Mouse (Mus musculus): Measurements from ENCODE around the gene Anapc15. TPM values are rescaled to one million over a fixed set of nuclear protein-coding genes. Genes with fewer than 3 reads are reported as not detected.

Anapc15 gene
- total RNA-seq, 1 experiment, result 123 TPM

- H3K36me3 ChIP-seq (ENCODE audit: control insufficient read depth, insufficient read depth, low read length, poor library complexity, severe bottlenecking), result peaks cover 33% of the 10 kb centered on the region
- H3K9ac ChIP-seq (ENCODE audit: insufficient read depth, low read depth, low read length, poor library complexity, severe bottlenecking), result no peak within 1 kb of the TSS
- no peak within 1 kb of the TSS for H3K27ac ChIP-seq (ENCODE audit: insufficient read depth, low read depth, low read length, poor library complexity, severe bottlenecking)
- no peaks in the 10 kb centered on the region; a peak in 2 of 4 replicates for H3K4me1 ChIP-seq (ENCODE audit: control insufficient read depth in 2 of 2, insufficient read depth in 2 of 2, low read length in 2 of 2, poor library complexity in 1 of 2)
- H3K4me3 ChIP-seq (ENCODE audit: insufficient read depth in 1 of 2, low read depth in 1 of 2, low read length in 2 of 2, poor library complexity in 1 of 2, severe bottlenecking in 1 of 2), result no peak within 1 kb of the TSS
- no peak for TF ChIP-seq ZNF384 (IDR thresholded peaks at IDR 0.05; ENCODE audit: low read depth, low read length)
- TF ChIP-seq MAFK (IDR thresholded peaks at IDR 0.05; ENCODE audit: insufficient read depth, low read depth, low read length), result no peak
- TF ChIP-seq HCFC1 (IDR thresholded peaks at IDR 0.05; ENCODE audit: borderline replicate concordance, insufficient read depth, low read length), result no peak
- no peak for TF ChIP-seq ZC3H11A (IDR thresholded peaks at IDR 0.05; ENCODE audit: borderline replicate concordance, low read depth, low read length)
- no peak for TF ChIP-seq CHD2 (IDR thresholded peaks at IDR 0.05; ENCODE audit: low read depth, low read length)
- DNase-seq (ENCODE audit: low read depth, low spot score), result no peak
- in situ Hi-C loops (cut with MboI; ENCODE audit: low sequenced_read_pairs in 2 of 2, unreplicated experiment in 2 of 2), result no loop called here
- no peaks in the 10 kb centered on the region for H3K9me3 ChIP-seq (ENCODE audit: control insufficient read depth, insufficient read depth, low read depth, low read length)
Observed at GRCm38 (mm10) chr7:101857094-101857493, 6.4 kb upstream of the Anapc15 start, which contains the start of gene Folr2. Folr2 (minus strand) TSS chr7:101857194.

DNA sequence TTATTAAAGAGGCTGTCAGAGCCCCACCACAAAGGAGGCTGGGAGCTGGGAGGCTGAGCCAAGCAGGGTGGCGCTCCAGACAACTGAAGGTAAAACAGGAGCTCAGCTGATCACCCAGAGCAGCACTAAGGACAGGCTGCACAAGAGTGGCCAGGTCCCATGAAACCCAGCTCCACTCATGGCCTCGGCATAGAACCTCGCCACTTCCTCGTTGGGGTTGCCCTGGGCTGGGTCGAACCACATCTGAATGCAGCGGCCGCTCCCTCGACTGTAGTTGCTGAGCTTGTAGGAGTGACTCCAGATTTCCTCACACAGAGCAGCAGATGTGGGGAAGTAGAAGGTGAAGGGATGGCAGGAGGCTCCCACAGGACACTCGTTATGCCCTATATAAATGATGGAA, 5.2 kb upstream of the Anapc15 start:
- Histone ChIP-seq H3K9me3 (ENCODE audit: control insufficient read depth, insufficient read depth, low read depth, low read length) (no peaks in the 10 kb centered on the region), H3K9ac (ENCODE audit: insufficient read depth, low read depth, low read length, poor library complexity, severe bottlenecking) (no peak overlapping the region), H3K4me1 (ENCODE audit: control insufficient read depth in 2 of 2, insufficient read depth in 2 of 2, low read length in 2 of 2, poor library complexity in 1 of 2) (peaks cover 0 to 2% of the 10 kb centered on the region in 2 experiments; a peak in 2 of 4 replicates), H3K36me3 (ENCODE audit: control insufficient read depth, insufficient read depth, low read length, poor library complexity, severe bottlenecking) (peaks cover 38% of the 10 kb centered on the region), H3K27ac (ENCODE audit: insufficient read depth, low read depth, low read length, poor library complexity, severe bottlenecking) (no peak overlapping the region), H3K4me3 (ENCODE audit: insufficient read depth in 1 of 2, low read depth in 1 of 2, low read length in 2 of 2, poor library complexity in 1 of 2, severe bottlenecking in 1 of 2) (no peak overlapping the region)
- no peak for DNase-seq (ENCODE audit: low read depth, low spot score)
- TF ChIP-seq ZC3H11A (IDR thresholded peaks at IDR 0.05; ENCODE audit: borderline replicate concordance, low read depth, low read length) (no peak), CHD2 (IDR thresholded peaks at IDR 0.05; ENCODE audit: low read depth, low read length) (no peak), HCFC1 (IDR thresholded peaks at IDR 0.05; ENCODE audit: borderline replicate concordance, insufficient read depth, low read length) (no peak), ZNF384 (IDR thresholded peaks at IDR 0.05; ENCODE audit: low read depth, low read length) (no peak), MAFK (IDR thresholded peaks at IDR 0.05; ENCODE audit: insufficient read depth, low read depth, low read length) (no peak)
- in situ Hi-C loops (cut with MboI; ENCODE audit: low sequenced_read_pairs in 2 of 2, unreplicated experiment in 2 of 2), result no loop called here

DNA sequence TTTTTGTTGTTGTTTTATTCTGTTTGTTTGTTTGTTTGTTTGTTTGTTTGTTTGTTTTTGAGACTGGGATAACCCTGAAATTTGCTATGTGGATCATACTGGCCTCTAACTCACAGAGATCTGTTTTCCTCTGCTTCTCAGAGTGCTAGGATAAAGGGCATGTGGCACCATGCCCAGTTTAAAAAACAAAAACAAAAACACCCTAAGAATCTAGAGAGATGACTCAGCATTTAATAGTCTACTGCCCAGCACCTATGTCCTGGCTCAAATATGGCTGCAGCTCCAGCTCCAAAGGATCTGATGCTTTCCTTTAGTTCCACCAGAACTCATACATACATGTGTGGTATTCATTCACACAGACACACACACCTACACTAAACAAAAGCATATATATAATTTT, 2.5 kb upstream of the Anapc15 start:
- H3K9me3 ChIP-seq (ENCODE audit: control insufficient read depth, insufficient read depth, low read depth, low read length), result no peaks in the 10 kb centered on the region
- no peak for DNase-seq (ENCODE audit: low read depth, low spot score)
- peaks cover 36% of the 10 kb centered on the region for H3K36me3 ChIP-seq (ENCODE audit: control insufficient read depth, insufficient read depth, low read length, poor library complexity, severe bottlenecking)
- in situ Hi-C loops (cut with MboI; ENCODE audit: low sequenced_read_pairs in 2 of 2, unreplicated experiment in 2 of 2), result no loop called here
- H3K4me3 ChIP-seq (ENCODE audit: insufficient read depth in 1 of 2, low read depth in 1 of 2, low read length in 2 of 2, poor library complexity in 1 of 2, severe bottlenecking in 1 of 2), result no peak overlapping the region
- peaks cover 5 to 9% of the 10 kb centered on the region in 2 experiments; a peak in 3 of 4 replicates for H3K4me1 ChIP-seq (ENCODE audit: control insufficient read depth in 2 of 2, insufficient read depth in 2 of 2, low read length in 2 of 2, poor library complexity in 1 of 2)
- no peak overlapping the region for H3K27ac ChIP-seq (ENCODE audit: insufficient read depth, low read depth, low read length, poor library complexity, severe bottlenecking)
- no peak overlapping the region for H3K9ac ChIP-seq (ENCODE audit: insufficient read depth, low read depth, low read length, poor library complexity, severe bottlenecking)
- TF ChIP-seq ZNF384 (IDR thresholded peaks at IDR 0.05; ENCODE audit: low read depth, low read length), result no peak
- TF ChIP-seq MAFK (IDR thresholded peaks at IDR 0.05; ENCODE audit: insufficient read depth, low read depth, low read length), result peak; percentile 87

DNA sequence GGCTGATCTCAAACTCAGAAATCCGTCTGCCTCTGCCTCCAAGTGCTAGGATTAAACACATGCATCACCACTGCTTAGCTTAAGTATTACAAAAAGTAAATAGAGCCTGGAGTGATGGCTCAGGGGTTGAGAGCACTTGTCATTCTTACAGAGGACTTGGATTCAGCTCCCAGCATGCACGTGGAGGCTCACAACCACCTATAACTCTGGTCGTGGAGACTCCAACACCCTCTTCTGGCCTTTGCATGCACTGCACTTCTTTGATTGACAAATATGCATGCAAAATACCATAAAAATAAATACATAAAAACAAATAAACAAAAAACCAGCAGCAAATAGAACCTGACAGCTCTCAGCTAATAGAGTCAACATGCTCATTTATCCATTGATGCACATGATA, 1.2 kb upstream of the Anapc15 start:
- H3K36me3 ChIP-seq (ENCODE audit: control insufficient read depth, insufficient read depth, low read length, poor library complexity, severe bottlenecking), result peaks cover 27% of the 10 kb centered on the region

GRCm38 (mm10) chr7:101866491-101867265, 3.2 kb downstream of the Anapc15 start:
- Histone ChIP-seq H3K36me3 (ENCODE audit: control insufficient read depth, insufficient read depth, low read length, poor library complexity, severe bottlenecking) (peaks cover 10% of the 10 kb centered on the region), H3K9me3 (ENCODE audit: control insufficient read depth, insufficient read depth, low read depth, low read length) (no peaks in the 10 kb centered on the region), H3K4me1 (ENCODE audit: control insufficient read depth in 2 of 2, insufficient read depth in 2 of 2, low read length in 2 of 2, poor library complexity in 1 of 2) (peaks cover 21 to 22% of the 10 kb centered on the region in 2 experiments), H3K27ac (ENCODE audit: insufficient read depth, low read depth, low read length, poor library complexity, severe bottlenecking) (peak overlapping the region; percentile 97), H3K9ac (ENCODE audit: insufficient read depth, low read depth, low read length, poor library complexity, severe bottlenecking) (peak overlapping the region; percentile 78; the same call in 1 of the 2 replicates), H3K4me3 (ENCODE audit: insufficient read depth in 1 of 2, low read depth in 1 of 2, low read length in 2 of 2, poor library complexity in 1 of 2, severe bottlenecking in 1 of 2) (peak overlapping the region; percentile 28 to 58)
- in situ Hi-C loops (cut with MboI; ENCODE audit: low sequenced_read_pairs in 2 of 2, unreplicated experiment in 2 of 2), result no loop called here
- peak; percentile 66 for DNase-seq (ENCODE audit: low read depth, low spot score)
- TF ChIP-seq HCFC1 (IDR thresholded peaks at IDR 0.05; ENCODE audit: borderline replicate concordance, insufficient read depth, low read length) (no peak), CHD2 (IDR thresholded peaks at IDR 0.05; ENCODE audit: low read depth, low read length) (peak; percentile 39; the same call in 1 of the 2 replicates)

More for the DNA sequence above, 1.2 kb upstream of the Anapc15 start:
- no peaks in the 10 kb centered on the region for H3K9me3 ChIP-seq (ENCODE audit: control insufficient read depth, insufficient read depth, low read depth, low read length)
- no peak overlapping the region for H3K9ac ChIP-seq (ENCODE audit: insufficient read depth, low read depth, low read length, poor library complexity, severe bottlenecking)
- no peak for TF ChIP-seq ZC3H11A (IDR thresholded peaks at IDR 0.05; ENCODE audit: borderline replicate concordance, low read depth, low read length)
- H3K27ac ChIP-seq (ENCODE audit: insufficient read depth, low read depth, low read length, poor library complexity, severe bottlenecking), result no peak overlapping the region
- H3K4me3 ChIP-seq (ENCODE audit: insufficient read depth in 1 of 2, low read depth in 1 of 2, low read length in 2 of 2, poor library complexity in 1 of 2, severe bottlenecking in 1 of 2), result no peak overlapping the region
- DNase-seq (ENCODE audit: low read depth, low spot score), result no peak
- in situ Hi-C loops (cut with MboI; ENCODE audit: low sequenced_read_pairs in 2 of 2, unreplicated experiment in 2 of 2), result no loop called here
- peaks cover 9 to 13% of the 10 kb centered on the region in 2 experiments; a peak in 3 of 4 replicates for H3K4me1 ChIP-seq (ENCODE audit: control insufficient read depth in 2 of 2, insufficient read depth in 2 of 2, low read length in 2 of 2, poor library complexity in 1 of 2)
